Mouse (Mus musculus): Measurements from ENCODE around the gene Borcs8.

The Borcs8 gene

GRCm38 (mm10) chr8:70179082-70179481, 39.8 kb downstream of the Borcs8 start:
- no peak for DNase-seq (ENCODE audit: low spot score)

- DNase-seq (ENCODE audit: low spot score): peak; percentile 60
Measured at GRCm38 (mm10) chr8:70181212-70181902, 42.1 kb downstream of the Borcs8 start.

DNA sequence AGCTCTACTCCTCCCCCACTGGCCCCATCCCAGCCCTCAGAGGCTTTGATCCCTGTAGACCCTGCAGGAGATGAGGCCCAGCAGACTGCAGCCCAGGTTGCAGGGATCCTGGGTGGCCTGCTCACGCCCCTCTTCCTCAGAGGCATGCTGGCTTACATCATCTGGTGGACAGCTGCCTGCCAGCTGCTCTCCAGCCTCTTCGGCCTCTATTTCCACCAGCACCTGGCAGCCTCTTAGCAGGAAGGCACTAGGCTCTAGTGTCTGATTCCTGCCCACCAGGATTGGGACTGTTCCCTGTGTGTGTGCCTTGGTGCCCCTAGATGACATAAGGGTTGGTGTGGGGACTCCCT, 42.6 kb downstream of the Borcs8 start:
- DNase-seq (ENCODE audit: low spot score): no peak

GRCm38 (mm10) chr8:70183194-70183593, 43.9 kb downstream of the Borcs8 start:
- no peak for DNase-seq (ENCODE audit: low spot score)

DNA sequence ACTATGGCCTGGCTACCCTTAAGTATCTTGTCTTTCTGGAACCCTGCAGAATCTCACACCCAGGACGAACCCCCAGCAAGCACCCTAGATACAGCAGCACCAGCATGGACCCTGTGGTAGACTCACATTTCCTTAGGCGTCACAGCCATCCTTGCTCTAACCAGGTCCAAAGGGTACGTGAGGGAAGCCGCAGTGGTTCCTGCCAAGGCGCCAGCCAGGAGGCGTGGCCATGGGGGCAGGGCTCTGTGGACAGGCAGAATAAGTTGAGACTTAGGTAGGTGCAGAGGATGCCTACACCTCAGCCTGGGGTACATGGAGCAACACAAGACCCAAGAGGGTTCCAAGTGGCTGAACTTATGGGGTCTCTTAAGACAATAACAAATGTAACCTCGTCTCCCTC, 49.4 kb downstream of the Borcs8 start:
- no peak for DNase-seq (ENCODE audit: low spot score)

- DNase-seq (ENCODE audit: low spot score): no peak
Measured at GRCm38 (mm10) chr8:70193238-70193637, 53.9 kb downstream of the Borcs8 start.

DNA sequence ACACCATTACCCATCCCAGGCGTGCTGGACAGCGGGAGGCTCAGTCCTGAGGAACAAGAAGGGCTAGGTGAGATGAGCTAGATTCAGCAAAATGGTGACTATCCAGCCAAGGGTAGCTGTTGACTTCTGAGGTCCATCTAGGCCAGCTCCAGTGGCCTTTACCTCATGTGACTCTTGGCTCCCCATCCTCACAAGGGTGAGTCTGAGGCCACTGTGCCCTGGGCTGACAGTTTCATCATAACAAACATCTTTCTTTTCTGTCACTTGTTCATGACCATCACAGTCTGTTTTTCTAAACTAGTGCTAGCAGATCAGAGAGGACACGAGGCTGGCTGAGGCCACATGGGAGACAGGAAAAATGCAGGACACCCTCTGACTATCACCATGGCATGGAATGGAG, 54.9 kb downstream of the Borcs8 start:
- DNase-seq (ENCODE audit: low spot score): no peak

DNA sequence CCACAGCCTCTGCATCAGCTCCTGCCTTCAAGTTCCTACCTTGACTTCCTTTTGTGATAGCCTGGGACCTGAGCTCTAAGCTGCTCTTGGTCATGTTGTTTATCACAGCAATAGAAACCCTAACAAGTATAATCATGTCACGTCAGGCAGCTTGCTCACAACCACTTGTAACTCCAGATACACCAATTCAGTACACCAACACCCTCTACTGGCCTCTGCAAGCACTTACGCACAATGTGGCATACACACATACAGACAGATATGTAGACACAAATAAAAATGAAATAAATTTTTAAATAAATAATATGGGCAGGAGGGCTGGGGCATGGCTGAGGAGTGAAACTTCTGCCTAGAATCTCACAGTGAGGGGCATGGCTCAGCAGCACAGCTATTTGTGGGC, 56.5 kb downstream of the Borcs8 start:
- no peak for DNase-seq (ENCODE audit: low spot score)
